Mouse (Mus musculus): ENCODE data around the gene Nr0b2.

The Nr0b2 gene

DNA sequence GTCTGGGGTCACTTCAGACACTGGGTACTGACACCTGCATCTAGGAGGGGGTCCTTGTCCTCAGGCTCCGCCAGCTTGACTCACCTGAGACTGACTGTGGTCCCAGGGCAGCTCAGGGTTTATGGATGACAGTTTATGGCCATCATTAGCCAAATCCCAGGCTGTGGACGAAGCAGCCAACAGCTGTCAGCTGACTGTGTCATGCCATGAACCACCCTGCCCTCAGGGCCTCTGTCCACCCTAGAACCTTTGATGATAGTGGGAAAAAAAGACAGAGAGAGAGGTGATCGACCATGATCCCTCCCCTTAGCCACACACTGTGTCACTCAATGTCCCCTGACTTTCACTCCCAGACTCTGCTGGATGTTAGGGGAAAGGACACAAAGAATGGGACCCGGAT, 8.4 kb downstream of the Nr0b2 start:
- no peak for DNase-seq (ENCODE audit: low read depth, low spot score)

DNA sequence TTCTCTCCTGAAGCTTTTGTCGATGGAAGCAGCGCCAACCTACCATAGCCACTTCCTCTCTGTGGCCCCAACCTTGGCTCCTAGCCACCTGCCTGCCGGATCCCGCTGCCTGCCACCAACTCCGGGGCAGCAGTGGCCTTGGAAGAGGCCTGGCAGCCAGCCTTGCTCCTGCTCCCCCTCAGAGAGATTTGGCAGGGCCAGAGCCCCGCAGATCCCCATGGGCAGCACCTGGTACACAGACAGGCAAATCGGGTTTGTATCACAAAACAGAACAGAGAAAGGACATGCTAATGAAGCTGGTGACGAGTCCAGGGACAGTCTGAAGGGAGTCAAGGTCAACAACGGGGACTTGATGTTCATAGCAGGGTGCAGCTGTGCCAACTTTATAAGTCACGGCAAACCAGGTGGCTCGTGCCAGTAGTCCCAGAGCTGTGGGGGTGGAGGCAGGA, 10.0 kb downstream of the Nr0b2 start:
- no peak for DNase-seq (ENCODE audit: low read depth, low spot score)

DNA sequence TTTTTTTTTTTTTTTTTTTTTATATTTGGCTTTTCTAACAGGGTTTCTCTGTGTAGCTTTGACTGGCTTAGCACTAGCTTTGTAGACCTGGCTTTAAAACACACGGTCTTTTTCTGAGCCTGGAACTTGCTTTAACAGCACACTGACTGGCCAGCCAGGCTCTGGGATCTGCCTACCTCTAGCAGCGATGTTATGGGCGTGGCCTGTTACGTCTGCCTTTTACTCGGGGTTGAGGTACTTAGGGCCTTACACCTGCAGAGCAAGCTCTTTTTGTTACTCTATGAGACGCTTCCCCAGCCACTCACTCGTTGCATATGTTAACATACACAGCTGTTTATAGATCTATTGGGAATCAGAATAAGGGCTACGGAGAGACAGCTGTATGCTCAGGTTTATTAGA, 14.1 kb downstream of the Nr0b2 start:
- no peak for DNase-seq (ENCODE audit: low read depth, low spot score)

DNA sequence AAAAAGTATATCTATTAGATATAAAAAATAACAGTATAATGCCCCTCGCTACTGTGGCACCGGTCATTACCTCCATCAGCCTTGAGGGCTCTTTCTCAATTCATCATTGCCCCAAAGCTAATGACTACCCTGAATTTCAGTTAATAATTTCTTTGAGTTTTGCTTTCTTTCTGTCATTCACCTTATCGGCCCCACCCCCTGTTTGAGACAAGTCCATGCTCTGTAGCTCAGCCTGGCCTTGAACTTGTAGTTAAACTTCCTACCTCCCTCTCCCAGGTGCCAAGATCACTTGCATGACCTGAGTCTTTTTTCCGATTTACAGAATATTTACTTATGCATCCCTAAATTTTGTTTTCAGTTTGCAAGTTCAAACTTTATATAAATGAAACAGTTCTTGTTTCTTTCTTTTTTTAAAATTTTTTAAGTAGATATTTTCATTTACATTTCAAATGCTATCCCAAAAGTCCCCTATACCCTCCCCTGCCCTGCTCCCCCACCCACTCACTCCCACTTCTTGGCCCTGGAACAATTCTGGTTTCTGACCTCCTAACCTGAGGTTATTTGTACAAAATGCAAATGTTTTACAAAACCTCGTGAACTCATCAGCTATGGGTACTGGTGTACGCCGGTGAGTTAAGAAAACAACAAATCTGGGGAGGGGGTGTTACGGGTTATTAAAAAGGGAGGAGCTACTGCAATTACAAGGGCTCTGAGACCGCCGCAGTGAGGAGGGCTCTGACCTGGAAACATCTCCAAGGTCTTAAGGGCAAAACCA, 16.3 kb downstream of the Nr0b2 start:
- DNase-seq (ENCODE audit: low read depth, low spot score) = no peak

DNA sequence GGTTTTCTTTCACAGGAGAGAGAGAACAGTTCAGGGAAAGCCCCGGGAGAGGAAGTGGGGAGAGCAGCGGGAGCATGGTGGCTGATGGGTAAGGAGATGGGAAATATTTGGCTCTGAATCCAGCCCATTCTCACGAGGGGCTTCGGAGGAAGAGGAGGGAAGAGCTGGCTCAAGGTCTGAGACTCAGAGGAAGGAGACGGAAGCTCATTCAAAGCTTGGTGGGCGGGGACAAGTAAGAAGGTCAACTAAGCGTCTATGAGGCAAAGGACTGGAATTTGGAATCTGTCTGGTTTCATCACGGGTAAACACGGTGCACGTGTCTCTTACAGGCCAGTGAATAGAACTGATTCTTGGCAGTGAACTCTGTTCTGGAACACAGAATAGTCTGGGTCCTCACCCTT, 16.9 kb downstream of the Nr0b2 start:
- no peak for DNase-seq (ENCODE audit: low read depth, low spot score)

DNA sequence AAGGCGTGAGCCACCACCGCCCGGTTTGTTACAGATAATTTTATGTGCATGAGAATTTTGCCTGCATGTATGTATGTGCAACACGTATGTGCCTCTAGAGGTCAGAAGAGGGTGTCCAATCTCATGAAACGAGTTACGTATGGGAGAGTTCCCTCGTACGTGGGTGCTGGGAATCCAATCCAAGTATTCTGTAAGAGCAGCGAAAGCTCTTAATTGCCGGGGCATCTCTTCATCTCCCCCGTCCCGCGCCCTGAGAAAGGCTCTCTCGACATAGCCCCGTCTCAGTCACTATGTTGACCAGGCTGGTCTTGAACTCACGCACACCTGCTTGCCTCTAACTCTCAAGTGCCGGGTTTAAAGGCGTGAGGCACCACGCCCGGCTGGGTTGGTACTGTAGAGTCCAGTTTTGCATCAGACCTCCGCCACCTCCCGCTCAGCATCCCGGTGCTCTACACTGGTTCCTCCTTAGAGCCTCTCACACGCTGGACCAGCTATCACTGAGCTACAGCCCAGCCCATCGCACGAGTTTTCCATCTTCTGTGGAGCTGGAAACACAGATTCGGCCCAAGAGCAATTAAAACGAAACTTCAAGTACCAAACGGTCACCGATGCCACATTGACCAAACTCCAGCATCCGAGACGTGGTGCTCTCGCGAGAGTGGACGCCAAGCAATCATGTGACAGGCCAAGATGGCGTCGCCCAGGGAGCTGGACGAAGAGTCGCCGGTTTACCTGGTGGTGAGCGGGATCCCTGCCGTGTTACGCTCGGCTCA, 21.1 kb downstream of the Nr0b2 start, which contains the start of gene Gpatch3:
Gene Gpatch3 (plus strand): TSS at position 676 of the 773 bp plus-strand sequence.
- peak; percentile 86 for DNase-seq (ENCODE audit: low read depth, low spot score)

DNA sequence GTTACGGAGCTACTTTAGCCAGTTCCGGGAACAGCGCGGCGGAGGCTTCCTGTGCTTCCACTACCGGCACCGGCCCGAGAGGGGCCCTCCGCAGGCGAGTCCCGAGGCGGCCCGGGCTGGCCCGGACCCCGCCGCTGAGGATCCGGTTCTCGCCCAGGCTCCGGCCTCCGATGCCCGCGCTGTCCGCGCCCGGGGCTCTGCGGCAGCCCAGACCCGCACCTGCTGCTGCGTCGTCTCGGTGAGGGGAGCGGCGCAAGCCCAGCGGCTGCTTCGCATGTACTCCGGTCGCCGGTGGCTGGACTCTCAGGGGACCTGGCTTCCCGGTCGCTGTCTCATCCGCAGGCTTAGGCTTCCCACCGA, 21.6 kb downstream of the Nr0b2 start:
- DNase-seq (ENCODE audit: low read depth, low spot score) = no peak

DNA sequence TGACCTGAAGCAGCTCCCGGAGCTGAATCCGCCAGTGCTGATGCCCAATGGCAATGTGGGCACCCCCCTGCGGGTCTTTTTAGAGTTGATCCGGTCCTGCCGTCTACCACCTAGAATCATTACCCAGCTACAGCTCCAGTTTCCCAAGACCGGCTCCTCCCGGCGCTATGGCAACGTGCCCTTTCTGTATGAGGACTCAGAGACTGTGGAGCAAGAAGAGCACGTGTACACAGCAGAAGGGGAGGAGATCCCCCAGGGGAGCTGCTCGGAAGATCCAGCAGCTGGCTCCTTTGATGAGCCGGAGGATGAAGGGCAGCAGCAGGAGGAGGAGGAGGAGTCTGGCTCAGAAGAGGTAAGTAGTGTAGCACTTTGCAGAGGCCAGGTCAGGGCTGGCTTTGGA, 24.8 kb downstream of the Nr0b2 start:
- no peak for DNase-seq (ENCODE audit: low read depth, low spot score)

DNA sequence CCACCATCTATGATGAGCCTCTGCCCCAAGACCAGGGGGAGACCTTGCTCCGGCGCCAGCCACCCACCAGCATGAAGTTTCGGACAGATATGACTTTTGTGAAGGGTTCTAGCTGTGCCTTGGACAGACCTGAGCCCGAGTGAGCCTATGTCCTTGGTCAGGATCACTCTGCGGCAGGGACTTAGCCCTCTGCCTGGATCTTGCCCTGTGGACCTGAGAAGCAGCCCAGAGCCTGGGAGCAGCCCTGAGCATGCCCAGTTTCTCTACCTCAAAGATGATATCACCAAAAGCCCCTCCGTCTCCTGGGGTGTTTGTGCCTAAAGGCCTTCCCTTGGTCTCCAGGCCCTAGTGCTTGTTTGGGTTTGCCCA, 30.5 kb downstream of the Nr0b2 start:
- no peak for DNase-seq (ENCODE audit: low read depth, low spot score)

DNA sequence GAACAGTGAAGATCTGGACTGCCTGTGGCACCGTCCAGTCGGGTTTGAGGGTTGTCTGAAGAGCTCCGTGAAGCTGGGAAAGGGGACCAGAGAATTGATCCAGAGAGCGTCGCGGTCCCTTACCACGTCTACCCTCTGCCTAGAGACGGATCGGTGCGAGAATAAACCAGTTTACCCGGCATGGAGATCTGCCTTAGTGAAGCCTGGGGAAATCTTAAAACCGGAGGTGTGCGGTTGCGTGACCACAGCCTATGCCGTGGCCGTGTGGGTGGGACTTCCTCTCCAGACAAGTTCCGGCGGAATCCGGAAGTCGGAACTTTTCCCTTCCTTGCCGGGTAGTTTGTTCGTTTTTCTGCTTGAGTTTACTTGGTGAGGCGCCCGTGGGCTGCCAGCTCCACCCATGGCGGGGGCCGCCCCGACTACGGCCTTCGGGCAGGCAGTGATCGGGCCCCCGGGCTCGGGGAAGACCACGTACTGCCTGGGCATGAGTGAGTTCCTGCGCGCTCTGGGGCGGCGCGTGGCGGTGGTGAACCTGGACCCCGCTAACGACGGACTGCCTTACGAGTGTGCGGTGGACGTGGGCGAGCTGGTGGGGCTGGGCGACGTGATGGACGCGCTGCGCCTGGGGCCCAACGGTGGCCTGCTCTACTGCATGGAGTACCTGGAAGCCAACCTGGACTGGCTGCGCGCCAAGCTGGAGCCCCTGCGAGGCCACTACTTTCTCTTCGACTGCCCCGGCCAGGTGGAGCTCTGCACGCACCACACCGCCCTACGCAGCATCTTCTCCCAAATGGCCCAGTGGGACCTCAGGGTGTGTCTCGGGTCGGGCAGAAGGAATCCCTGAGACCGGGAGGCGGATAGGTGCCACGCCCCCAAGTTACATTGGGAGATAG, 31.1 kb downstream of the Nr0b2 start, which contains the start of gene Gpn2:
Gene Gpn2 (plus strand): TSS at position 304 of the 893 bp plus-strand sequence.
- peak; percentile 73 for DNase-seq (ENCODE audit: low read depth, low spot score)

DNA sequence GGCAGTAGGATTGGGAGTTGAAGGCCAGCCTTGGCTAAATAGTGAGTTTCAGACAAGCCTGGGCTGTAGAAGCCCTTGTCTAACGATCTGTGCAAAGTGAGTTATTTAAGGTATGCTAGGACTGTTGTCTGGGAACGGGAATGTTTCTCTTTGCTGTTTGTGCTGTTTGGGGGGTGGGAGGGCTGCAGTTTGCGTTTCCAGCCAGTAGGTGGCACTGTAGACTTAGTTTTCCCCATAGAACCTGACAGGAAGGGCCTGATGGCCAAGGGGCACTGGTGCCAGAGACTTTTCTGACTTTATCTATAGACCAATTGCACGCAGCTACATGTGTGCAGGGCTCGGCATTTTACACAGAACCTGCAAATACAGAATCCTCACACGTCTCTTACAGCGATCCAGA, 39.4 kb downstream of the Nr0b2 start:
- peak; percentile 54 for DNase-seq (ENCODE audit: low read depth, low spot score)

DNA sequence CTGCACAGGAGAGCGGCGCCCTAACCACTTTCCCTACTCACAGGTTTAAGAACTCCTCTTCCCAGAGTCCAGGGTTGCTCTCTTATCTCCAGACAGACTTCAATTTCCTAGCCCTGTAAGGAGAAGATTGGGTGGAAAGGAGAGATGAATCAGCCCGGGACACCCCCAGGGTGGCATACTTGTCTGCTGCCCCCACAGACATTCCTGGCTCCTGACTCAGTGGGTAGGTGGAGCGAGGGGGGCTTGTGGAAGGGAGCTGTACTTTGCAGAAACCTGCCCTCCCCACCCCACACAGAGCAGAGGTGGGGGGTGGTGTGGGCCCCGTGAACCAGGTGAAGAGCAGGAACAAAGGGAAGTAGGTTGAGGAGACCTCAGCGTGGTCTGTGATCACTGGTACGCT, 42.4 kb downstream of the Nr0b2 start:
- no peak for DNase-seq (ENCODE audit: low read depth, low spot score)

DNA sequence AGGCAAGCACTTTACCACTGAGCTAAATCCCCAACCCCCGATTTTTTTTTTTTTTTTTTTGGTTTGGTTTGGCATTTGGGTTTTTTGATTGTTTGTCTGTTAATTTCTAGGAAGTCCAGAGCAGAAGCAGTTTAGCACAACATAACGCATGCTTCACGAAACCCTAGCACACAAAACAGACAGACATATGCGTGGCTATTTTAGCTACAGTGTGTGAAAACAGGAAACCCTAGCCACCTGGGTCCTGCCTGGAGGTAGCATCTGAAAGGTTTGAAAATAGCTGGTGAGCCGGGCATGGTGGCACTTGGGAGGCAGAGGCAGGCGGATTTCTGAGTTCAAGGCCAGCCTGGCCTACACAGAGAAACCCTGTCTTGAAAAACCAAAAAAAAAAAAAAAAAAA, 42.9 kb downstream of the Nr0b2 start:
- no peak for DNase-seq (ENCODE audit: low read depth, low spot score)

DNA sequence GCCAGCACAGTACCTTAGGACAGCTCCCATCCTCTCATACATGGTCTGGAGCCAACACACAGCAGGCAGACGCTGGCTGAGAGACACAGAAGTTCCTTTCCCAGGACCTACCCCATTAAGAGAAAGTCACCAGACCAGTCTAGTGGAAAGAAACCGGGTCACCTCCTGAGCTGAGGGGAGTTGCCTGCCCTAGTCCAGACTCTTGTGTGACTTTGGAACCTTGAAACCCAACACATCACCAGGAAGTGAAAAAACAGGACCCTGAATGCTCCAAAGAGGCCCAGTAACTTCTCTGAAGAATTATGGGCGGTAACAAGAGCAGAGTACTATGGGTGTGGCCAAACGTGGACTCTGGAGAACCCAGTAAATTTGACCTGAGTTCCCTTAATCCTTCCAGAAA, 45.4 kb downstream of the Nr0b2 start:
- DNase-seq (ENCODE audit: low read depth, low spot score) = no peak

DNA sequence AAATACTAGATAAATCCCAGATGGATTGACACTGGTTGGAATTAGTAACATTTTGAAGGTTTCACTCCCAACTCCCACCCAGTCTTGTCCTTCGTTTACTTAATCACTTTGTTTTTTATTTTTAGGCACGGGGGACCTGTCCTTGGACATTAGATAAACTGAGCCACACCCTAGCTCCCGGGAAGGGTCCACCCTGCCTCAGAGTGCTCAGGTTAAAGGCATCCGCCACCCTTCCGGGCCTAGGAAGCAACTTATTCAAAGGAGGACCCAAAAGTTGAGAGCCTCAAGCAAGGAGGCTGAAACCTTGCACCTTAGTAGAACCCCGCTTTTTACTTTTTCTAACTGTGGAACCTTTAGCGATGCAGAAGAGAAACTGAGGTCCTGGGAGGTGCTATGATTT, 45.9 kb downstream of the Nr0b2 start:
- no peak for DNase-seq (ENCODE audit: low read depth, low spot score)

DNA sequence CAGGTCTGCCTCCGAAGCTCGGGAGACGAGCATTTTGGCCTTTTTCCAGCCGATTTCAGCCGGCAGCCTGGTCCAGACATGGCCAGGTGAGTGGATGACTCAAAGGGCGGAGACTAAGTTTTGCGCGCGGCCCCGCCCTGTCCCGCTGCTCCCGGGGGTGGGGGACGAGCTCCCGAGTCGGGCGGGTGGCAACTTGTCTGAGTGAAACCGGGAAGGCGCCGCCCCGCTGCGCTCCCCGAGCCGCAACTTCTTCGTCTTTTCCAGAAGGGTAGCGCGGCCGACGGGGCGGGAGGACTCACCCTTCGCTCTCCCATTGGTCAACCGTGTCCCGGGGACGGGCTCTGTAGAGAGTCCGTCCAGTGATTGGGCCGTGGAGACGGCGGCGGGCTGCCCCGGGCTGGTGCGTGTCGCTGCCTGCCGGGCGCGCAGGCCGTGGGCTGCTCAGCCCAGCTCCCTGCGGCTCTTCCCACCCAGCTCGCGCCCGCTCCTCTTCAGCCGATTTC, 46.4 kb downstream of the Nr0b2 start:
- DNase-seq (ENCODE audit: low read depth, low spot score) = peak; percentile 37

DNA sequence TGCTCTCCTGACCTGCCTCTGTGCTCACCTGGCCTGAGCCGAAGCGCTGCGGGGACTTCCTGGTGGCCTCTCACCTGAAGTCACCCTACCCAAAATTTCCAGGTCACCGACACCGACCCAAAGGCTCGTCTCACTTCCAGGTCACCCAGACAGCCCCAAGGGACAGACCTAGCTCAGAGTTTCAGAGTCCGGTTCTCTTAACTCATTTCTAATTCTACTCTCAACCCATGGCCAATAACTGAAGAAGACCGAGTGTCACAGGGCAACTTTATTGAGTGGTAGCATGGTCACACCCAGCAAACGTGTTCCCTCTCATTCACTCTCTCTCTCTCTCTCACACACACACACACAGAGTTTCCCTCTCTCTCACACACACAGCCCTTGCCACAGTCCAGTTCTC, 47.1 kb downstream of the Nr0b2 start:
- DNase-seq (ENCODE audit: low read depth, low spot score) = no peak

DNA sequence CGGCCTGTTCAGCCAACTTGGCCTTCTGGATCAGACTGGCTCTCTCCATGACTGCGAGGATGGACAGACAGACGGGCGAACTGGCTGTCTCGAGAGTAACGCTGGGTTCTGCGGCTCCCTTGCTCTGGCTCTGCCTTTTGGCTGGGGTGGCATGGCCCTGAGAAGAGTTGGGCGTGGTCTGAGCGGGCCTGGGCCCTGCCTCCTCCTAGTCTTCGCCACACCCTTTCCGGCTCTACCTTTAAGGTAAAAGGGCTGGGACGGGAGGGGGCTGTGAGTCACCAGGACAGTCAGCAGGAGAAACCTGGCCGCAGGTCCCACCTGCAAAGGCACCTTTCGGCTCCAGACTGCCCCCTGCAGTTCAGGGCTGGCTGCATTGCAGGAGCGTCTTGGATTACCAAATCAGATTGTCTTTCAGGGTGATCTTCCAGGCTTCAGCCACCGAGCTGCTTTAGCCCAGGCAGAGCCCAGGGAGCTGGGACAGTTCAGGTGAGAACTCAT, 48.6 kb downstream of the Nr0b2 start, which contains the start of gene Sfn:
Gene Sfn (minus strand): TSS at position 448 of the 498 bp plus-strand sequence.
- no peak for DNase-seq (ENCODE audit: low read depth, low spot score)

DNA sequence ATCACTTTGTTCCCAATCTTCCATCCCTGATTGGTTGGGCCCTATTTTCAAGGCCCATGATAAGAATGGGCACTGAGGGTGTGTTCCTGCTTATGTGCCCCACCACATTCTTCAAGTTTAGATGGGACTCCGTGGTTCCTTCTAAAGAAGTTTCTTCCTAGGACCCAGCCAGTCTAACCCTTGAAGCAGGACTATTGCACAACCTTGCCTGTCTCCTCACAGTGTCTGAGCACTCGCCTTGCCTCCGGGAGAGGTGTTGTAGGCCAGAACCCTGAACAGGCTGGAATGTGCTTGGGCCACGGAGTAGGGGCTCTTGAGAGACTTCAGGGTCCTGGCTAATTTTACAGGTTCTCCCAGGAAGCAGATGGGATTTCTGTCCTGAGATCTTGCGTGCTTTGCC, 49.9 kb downstream of the Nr0b2 start:
- DNase-seq (ENCODE audit: low read depth, low spot score) = no peak

DNA sequence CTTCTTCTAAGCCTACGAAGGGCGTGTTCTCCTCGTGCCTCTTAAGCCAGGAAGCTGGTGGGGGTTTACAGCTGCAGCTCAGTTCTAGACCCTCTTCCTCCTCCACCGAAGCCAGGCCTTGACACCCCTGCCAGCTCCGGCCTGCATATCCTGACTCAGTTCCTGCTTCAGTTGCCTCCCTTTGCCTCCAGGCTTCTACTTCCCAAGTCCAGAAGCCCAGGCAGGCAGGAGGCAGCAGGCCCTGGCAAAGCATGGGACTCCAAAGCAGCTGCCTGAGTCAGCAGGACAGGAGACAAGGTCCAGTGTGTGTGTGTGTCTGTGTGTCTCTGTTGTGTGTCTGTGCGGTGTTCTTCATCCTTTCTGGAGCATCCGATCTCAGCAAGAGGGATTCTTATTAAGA, 51.0 kb downstream of the Nr0b2 start:
- no peak for DNase-seq (ENCODE audit: low read depth, low spot score)

DNA sequence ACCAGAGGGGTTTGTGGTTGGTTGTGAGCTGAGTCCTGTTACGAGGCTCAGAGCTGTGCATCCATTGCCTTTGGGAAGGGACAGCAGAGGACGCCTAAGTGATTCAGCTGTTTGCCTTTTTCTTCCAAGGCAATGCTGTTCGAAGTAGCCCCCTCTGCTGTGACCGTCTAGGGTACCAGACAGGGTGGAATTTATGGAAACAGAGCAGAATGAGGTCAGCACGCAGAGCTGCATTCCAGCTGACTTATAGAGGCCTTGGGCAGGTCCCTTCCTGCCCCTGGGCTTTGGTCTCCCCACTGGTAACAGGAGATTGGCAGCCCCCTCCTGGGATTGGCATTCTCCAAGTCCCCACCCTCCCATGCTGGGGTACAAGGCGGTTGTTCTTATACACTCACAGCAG, 51.7 kb downstream of the Nr0b2 start:
- no peak for DNase-seq (ENCODE audit: low read depth, low spot score)

DNA sequence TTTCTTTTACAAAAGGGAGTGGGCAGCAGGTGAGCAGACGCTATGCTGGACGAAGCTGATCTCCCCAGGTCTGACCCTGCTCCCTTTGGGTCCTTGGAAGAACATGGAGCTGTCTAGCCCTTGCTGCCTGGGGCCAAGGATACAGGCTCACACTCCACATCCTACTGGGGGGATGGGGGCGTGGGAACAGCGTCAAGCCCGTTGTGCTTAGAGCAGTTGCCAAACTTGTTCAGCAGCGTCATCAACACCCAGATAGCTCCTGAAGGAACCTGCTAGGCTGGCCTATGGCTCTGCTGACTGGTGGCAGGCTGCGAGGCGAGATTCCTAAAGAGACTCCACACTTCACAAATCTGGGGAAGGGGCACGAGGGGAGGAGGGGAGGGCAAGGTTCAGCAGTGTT, 52.2 kb downstream of the Nr0b2 start:
- no peak for DNase-seq (ENCODE audit: low read depth, low spot score)

All from retina, adult 2 months (tissue).